Mouse (Mus musculus): ENCODE data around the gene Il15ra.
"Not testable (repeated sequence)": the region's sequence is repeated elsewhere in the genome, so short reads cannot be mapped to it uniquely, and the experiment has no call there.

Il15ra gene

DNA sequence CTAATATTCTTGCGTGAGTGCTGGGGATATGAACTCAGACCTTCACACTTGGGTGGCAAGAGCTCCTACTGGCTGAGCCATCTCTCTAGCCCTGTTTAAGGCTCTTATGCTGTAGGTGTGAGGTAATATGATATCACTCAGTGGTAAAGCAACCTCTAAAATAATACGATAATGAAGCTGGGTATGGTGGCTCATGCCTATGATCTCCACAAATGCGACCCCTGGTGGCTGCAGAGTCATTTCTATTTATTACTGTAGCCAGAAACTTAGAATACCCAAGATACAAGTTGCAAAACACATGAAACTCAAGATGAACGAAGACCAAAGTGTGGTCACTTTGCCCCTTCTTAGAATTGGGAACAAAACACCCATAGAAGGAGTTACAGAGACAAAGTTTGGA lies 5.0 kb downstream of the Il15ra start:
- not testable (repeated sequence) for DNase-seq

DNA sequence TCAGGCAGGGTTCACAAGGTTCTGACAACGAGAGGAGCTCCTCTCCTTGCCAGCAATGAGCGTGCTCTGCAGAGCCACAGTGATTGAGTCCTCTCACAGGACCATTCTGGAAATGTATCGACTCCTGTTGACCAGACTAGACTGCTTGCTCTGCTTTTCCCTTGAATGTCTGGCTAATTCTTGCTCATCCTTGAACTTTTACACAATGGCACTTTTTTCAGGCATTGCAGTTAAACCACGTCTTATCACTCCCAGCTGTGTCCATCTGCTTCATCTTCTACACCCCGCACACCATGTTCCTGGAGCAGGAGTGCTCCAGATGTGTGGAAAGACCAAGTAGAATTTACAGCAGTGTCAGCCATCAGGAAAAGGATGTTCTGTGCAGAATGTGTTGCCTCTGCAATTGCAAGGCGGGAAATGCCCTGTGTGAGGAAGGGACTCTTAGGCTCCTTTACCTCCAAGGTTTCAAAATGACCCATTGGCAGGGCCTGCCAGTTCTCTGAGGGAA lies 7.4 kb downstream of the Il15ra start:
- no peak for DNase-seq

DNA sequence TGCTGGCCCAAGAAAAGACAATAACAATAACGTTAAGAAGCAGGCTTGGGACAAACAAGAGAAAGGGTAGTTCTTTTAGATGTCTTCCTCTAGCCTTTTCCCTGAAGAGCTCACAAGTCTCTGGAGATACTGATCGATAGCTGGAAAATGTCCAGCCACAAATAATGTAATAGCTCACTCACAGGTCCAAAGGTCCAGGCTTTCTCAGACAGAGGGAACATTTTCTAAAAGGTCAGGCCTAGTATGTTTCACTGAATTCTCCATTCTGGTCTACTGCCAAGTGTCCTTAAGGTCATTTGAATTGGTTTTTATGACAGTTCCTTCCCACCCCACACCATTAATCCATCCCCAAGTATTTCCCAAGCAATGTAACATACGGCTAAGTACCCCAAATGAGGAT lies 7.9 kb downstream of the Il15ra start:
- no peak for DNase-seq

DNA sequence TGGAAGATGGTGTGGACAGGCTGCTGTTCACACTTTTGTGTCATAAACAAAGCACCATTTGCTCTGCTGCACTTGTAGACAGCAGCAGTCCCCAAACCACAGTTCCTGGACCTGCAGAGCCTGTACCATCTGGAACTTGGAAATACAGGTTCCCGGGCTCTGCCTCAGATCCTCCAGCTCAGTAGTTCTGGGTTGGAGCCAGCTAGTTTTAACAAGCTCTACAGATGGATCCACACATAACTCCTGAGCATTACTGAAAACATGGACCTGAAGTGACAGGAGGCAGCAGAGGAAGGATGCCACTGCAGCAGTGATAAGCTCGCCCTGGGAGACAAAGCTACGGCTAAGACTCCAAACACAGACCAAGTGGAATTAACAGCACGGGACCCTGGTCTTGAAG lies 9.4 kb downstream of the Il15ra start:
- DNase-seq, result no peak

DNA sequence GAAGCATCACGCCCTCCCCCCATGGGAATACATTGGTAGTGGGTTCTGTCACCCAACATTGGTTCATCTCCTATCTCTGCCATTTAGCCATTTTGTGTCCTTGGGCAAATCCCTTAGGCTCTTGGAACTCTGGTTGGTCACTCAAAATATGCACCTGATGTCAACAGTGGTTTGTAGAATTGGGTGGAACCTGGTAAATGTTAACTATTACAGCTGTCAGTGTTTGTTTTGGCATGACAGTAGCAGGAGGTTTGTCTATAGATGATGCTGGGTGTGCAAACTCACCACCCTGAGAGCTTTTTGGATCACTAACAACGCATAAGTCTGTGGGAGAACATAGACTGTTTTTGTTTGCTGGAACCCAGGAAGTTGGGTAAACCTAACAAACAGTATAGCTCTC lies 13.5 kb downstream of the Il15ra start:
- DNase-seq, result no peak

DNA sequence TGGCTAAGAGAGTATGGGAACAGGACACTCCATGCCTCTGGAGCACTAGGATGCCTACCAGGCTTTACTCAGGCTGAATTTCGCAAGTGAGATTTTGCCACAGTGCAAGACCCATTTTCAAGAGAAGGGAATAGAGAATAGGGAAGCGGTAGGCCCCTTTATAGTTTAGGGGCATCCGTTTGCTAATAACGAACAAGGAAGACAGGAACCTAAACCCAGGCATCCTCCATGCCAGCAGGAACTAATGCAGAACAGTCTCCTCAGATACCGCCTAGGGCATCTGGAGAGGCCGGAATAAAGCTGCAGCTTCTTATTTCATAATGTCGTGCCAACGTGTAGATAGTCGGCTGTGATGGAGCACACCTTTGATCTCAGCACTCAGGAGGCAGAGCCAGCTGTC lies 17.5 kb downstream of the Il15ra start:
- DNase-seq, result no peak

DNA sequence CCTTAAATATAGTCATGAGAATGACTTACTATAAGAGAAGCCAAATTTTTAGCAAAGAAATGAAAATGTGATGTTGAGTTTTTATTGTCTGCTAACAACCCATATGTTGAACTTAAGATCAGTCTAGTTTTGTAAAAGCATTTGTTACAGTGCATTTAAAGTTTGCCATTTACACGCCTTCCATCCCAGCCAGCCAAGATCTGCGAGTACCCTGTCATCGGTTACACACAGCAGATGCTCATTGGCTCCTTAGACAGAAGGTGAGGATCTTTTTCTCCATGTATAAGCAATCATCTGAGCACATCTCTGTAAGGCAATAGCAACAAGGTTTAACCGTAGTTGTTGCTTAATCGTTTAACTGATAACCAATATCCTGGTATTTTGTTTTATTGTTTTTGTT lies 22.5 kb downstream of the Il15ra start:
- DNase-seq, result no peak

DNA sequence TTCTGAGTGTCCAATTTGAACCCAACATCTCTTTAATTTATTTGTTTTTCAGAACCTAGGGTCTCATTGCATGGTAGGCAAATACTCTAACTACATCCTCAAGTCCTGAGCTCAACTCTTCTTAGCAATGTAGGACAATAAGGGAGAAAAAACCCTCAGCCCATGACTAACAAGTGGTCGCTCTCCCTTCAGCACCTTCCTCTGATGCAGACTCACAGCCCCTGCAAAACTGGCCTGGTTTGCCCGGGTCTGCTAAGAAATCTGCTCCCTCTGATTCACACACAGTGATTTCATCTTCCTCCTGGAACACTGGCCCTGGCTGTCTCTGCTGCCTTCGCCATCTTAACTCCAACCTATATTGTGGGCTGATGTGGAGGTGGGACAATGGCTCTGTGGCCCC lies 24.0 kb downstream of the Il15ra start:
- DNase-seq, result no peak

DNA sequence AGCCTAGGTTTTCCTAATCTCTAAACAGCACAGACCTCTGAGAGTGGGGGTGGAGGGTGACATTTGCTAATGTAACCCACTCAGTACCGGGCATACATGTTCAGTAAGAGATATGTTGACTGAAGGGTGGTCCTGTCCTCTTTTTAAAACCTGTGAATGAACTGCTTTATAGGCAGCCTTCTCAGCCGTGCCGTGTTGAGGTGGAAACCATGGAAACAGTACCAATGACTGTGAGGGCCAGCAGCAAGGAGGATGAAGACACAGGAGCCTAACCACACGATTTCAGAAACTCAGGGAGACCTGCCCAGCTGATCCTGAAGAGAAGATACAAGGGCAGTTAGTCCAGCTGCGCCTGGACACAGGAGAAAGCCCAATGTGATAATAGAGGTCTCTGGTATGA lies 27.9 kb downstream of the Il15ra start:
- DNase-seq, result no peak

DNA sequence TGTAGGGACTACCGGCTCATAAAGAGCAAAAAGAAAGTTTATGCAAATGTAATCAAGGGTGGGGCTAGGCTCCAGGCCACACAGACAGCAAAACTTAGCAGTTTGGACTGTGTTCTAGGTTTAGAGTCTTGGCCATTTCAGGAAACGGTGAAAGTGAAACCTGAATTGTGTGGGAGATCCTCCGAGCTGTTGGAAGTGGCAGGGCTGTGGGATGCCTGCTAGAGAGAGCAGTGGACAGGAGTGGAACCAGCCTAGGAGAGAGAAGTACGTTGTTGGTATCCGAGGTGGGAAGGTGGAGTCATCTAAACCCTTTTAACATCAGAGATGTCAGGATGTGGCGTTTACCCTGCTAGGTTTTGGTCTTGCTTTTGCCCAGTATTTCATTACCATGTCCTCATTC lies 30.8 kb downstream of the Il15ra start:
- no peak for DNase-seq

DNA sequence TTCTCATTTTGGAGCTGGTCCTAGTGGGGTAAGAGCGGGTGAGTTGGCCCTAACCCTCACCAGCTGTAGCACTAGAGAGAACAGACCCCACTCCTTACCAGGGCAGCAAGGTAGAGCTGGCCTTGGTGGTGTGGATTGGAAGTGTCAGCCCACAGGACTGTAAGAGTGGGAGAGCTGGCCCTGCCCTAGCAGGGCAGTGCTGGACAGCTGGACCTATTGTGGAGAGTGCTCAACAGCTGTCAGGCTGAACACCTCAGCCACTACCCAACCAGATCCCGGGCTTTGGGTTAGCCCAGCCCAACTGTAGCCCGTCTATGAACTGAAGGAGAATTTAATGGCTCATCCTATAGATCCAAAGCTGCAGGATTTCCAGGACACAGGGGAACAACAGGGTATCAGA lies 33.7 kb downstream of the Il15ra start:
- DNase-seq, result no peak

DNA sequence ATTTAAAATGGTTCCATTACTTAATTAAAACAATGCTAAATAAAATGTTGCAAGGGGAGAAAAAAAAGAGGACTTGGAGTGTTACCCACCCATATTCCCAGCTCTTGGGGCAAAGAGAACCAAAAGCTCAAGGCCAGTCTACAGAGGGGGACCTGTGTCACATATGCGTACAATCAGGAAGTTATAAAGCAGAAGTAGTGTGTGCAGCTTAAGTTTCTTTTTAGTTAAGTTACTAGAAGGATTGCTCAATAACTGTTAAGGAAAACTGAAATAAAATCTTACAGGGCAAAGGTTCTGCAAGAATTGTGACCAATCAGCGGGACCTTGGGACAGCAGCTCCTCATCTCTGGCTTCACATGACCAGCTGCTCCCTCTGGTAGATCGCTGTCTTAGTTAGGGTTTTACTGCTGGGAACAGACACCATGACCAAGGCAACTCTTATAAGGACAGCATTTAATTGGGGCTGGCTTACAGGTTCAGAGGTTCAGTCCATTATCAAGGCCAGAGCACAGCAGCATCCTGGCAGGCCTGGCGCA lies 34.5 kb downstream of the Il15ra start:
- DNase-seq, result no peak

DNA sequence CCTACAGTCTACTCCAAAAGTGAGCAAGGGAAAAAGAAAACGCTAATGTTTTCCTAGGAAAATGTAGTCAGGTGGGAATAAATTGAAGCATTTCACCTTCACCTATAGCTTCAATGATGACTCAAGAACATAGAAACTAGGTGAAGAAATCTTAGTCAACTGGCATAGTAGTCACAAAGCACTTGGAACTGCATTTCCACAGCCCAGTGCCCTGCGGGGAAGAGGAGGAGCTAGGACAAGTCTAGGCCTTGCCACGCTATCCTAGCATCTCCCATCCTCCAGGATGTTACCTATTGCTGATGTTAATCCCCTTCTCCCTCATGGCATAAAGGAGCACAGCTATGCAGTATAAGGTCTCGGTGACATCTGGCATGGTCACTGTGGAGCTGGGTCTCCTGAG lies 57.5 kb downstream of the Il15ra start:
- DNase-seq, result no peak

DNA sequence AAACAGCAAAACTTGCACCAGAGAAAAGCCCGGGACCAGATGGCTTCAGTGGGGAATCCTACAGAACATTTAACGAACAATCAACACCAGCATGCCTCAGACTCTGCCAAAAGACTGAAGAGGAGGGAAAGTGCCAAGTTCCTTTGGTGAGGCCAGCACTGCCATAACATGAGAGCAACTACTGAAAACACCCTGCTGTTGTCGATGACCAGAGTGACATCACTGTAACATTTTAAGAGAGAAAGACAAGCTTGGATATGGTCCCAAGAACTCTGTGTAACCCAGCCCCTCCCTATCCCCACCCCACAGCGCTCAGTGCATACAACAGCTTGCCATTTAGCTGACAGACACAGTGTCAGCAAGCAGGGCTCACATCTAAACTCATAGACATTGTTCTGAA lies 60.6 kb downstream of the Il15ra start:
- peak; percentile 27 for DNase-seq

DNA sequence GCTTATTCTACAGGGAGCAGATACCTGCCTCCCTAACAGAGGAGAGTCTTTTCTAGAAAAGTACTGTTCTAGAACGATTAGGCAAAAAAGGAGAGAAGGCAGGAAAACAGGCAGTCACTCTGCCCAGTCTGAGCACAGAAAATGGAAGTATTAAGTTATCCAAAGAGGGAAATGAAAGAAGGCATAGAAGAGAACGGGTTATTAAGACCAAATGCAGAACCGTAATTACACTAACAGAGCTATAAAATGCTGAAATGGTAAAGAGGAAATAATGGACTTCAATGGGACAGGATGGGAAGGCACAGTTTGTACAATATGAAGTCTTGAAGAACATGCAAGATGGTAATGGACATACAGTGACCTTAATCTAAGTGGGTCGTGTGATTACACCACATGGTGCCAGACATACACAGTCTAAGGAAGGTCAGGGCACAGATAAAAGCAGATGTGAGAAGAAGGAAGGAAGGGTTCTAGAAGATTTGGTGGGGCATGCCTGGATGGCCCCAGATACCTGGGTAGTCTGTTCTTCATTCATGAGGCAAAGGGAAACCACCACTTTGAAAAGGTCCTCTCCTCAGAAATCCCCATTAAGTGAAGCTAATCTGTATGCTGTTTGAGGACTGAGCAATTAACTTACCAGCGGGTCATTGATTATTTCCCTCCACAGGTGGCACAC lies 61.5 kb downstream of the Il15ra start:
- DNase-seq, result no peak

DNA sequence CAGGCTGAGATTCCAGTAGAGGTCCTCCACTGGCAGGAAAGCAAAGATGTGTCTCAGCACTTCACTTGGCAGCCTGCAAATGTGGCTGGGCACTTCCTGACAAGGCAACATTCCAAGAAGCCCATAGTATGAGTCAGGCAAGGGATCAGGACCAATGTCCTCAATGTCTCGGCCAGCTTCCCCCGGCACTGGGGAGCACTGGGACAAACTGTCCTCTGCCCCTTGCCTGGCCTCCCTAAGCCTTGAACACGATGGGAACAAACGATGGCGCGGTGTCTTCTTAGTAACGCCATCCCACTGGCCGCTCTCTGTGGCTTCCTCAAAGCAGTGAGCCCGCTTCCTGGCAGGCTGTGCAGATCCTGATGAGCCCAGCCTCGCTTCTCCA lies 62.1 kb downstream of the Il15ra start:
- no peak for DNase-seq

DNA sequence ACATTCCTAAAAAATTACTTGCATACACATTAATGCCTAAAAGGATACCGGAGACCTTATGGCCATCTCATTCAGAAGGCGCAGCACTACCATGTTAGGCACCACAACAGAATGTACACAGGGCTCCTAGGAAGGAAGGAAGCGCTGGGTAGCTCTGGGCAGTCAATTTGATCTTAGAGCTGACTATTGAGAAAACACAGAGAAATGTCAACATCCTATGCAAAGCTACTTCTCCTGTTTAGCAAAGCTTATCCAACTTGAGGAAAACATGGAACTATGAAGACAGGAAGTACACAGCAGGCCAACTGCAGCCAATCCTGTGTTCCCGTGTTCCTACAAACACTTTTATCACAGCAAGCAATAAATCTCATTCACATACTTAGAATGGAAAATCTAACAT lies 66.6 kb downstream of the Il15ra start:
- no peak for DNase-seq

DNA sequence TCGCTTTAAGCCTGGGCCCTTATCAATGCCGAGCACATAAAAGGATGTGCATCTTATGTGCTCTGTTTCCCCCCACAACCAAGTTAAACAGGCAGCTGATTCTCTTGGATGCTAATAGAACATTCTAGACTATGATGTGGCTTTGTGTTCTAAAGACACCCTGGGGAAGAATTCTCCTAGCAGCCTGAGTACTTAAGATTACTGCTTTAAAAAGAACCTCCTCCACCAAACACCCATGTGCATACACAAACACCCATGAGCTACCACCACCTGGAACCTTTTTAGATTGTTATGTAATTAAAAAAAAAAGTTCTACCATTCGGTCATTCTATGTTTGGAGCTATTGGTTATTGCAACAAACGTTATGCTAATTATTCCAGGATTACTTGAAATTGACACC lies 67.3 kb downstream of the Il15ra start:
- DNase-seq, result no peak

DNA sequence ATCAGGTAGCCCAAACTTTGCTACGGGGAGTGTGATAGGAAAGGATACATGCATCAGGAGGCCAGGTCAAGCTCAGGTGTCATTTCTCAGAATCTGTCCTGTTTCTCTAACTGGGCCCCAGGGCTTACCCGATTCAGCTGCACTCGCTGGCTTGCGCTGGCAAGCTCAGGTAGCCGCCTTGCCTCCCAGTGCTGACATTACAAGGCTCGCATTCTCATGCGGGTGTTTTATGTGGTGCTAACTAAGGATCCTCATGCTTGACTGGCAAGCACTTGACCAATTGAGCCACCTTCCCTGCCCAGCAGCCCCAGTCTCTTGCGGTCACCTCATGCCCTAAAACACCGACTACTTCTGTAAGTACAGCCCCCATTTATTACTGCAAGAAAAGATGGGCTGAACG lies 69.3 kb downstream of the Il15ra start:
- no peak for DNase-seq

DNA sequence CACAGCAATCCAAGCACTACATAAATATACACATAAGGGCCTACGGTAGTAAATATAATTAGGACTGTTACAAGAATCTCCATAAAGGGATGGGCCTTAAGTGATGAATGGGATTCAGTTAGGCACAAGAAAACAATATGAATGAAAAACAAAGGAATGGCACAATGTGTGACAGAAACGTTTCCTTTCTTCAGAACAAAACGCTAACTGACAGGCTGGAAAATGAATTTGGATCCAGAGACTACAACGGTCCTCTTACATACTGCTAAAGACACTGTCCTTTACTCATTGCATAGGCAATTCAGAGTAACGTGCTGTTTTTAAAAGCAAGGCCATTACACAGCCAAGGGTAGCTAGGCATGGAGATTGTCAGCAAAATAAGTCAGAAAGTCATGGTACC lies 70.0 kb downstream of the Il15ra start:
- DNase-seq, result no peak

DNA sequence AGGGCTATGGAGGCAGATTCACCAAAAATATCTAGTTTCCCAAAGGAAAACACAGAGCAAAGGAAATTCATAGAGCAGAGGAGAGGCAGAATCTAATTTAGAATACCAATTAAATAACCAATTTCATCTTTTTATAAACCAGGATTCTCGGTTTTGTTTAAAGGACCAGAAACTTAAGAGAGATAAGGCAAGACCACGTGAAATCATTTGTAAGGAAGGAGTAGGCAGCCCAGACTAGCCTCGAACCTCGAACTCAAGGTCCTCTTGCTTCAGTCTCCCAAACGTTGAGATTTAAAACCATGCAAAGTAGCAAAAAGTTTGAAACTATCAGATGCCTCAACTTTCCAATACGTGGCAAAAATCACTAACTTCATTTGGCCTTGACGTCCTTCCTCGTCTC lies 71.3 kb downstream of the Il15ra start:
- no peak for DNase-seq

DNA sequence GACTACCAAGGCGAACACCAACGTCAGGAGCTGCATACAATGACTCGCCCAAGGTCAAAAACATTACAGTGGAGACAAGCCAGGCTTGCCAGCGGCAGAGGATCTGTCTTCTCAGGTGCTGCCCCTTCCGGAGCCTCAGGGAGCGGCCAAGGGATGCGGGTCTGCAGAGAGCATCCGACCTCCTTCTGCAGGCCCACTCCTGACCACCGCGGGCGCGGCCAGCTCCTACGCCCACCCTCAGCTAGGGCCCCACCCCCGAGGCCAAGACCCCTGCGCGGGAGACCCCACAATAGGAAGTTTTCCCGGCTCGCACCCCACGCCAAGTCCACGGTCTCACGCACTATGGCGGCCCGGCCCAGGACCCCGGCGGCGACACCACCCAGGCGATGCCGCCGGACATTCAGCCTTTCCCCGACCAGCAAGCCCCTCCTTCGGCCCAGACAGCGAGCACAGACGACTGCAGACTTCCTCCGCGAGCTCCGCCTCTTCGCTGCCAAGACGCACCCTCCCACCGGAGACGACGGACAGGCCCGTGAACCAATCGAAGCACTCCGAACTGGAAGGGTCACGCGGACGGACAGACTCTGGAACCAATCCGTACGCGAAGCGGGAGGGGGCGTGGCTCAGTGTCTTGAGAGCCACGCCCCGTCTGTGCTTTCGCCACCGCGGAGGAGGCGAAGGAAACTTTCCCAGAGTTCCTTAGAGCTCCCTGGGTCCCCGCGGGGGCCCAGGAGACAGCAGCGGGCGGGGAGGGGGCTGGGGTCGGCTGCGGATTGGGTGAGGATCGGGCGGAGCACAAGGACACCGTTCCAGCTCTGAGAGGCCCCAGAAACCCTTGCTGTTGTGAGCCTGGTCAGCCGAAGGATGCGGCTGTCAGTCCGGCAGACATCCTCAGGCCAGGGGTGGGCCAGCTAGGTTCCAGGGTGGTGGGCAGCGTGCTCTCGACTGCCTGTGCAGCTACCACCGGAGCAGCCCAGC lies 72.3 kb downstream of the Il15ra start, which contains the start of the genes Fbh1 and Ankrd16:
Gene Fbh1, minus strand, starts transcription at position 492 of the 978 bp plus-strand sequence.
Gene Ankrd16, plus strand, starts transcription at position 786 of the 978 bp plus-strand sequence.
- DNase-seq, result peak; percentile 100

DNA sequence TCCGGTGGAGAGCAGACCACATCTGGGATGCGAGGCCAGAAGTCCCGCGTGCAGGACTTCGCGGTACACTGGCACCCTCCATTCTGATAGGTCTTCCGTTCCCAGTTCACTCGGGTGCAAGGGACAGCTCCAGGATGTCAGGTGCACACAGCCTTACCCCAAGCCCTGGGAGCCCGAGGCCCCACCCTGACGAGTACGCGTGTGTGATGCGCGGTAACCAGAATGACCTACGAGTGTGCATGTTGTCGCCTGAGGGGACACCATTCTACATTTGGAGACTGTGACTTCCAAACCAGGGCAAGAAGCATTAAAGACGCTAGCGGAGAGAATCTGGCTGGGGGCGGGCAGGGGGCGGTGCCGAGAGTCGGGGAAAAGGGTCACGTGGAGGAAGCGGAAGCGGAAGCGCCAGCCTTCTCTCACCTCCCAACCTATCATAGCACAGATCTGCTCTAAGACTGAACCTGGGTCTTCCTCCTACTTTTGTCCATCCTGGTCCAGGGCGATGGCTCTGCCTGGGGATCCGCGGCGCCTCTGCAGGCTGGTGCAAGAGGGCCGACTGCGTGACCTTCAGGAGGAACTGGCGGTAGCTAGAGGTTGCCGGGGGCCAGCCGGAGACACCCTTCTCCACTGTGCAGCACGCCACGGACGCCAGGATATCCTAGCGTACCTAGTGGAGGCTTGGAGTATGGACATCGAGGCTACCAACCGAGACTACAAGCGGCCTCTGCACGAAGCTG lies 73.2 kb downstream of the Il15ra start:
- DNase-seq, result peak; percentile 79

Data from cerebellum, adult 8-10 months (tissue).